Mouse (Mus musculus) heart, embryonic 13.5 days (tissue): Measurements from ENCODE around the gene Tacc2. TPM values are rescaled to one million over a fixed set of nuclear protein-coding genes. Genes with fewer than 3 reads are reported as not detected.

Source experiments
- ATAC-seq: fragments of 200-750 bp; cut with Nextera tagmentation; 2 replicates; pipeline ENCODE4 v1.8.0; 2017; ENCODE audit warnings: moderate TSS enrichment; ENCODE audit not compliant: insufficient number of reproducible peaks, low FRiP score, low TSS enrichment; ENCODE audit errors: extremely low read depth
- H3K27ac ChIP-seq: fragments of 300-500 bp; sonication (generic); replicated peaks from 2 replicates; pipeline ENCODE4 v1.5.1; 2015; ENCODE audit warnings: moderate library complexity, mild to moderate bottlenecking, inconsistent platforms
- H3K27me3 ChIP-seq: fragments of 300-500 bp; sonication (generic); replicated peaks from 2 replicates; pipeline ENCODE4 v1.6.1; 2015; ENCODE audit warnings: mild to moderate bottlenecking, inconsistent platforms
- H3K36me3 ChIP-seq: fragments of 300-500 bp; sonication (generic); 2 replicates; pipeline ENCODE4 v1.6.1; 2015; ENCODE audit warnings: mild to moderate bottlenecking, inconsistent platforms
- H3K4me1 ChIP-seq: fragments of 300-500 bp; sonication (generic); 2 replicates; pipeline ENCODE4 v1.6.1; 2015; ENCODE audit warnings: inconsistent platforms
- H3K4me2 ChIP-seq: fragments of 300-500 bp; sonication (generic); 2 replicates; pipeline ENCODE4 v1.6.1; 2015; ENCODE audit warnings: inconsistent platforms, mild to moderate bottlenecking, moderate library complexity
- H3K4me3 ChIP-seq: fragments of 300-500 bp; sonication (generic); 2 replicates; pipeline ENCODE4 v1.5.1; 2015; ENCODE audit warnings: moderate library complexity, mild to moderate bottlenecking, inconsistent platforms
- H3K9ac ChIP-seq: fragments of 300-500 bp; sonication (generic); 2 replicates; pipeline ENCODE4 v1.6.1; 2015; ENCODE audit warnings: inconsistent platforms, mild to moderate bottlenecking, moderate library complexity
- H3K9me3 ChIP-seq: fragments of 300-500 bp; sonication (generic); 2 replicates; pipeline ENCODE4 v1.6.1; 2016; ENCODE audit warnings: inconsistent platforms
- WGBS: fragments of 180-500 bp; shearing (Covaris S2); methylation state at CpG from one replicate; pipeline ENCODE4 v1.1.7; 2015; ENCODE audit warnings: mixed read lengths; 5-methylcytosine and 5-hydroxymethylcytosine counted together
- polyA plus RNA-seq: library from polyadenylated mRNA; unstranded; fragments of >200 nt; fragmentation: Nextera tagmentation; extraction: Ambion mirVana; gene quantifications from 2 replicates; pipeline ENCODE4 v1.2.1, GENCODE M21; 2015

The Tacc2 gene
- polyA plus RNA-seq, 1 experiment from 2014 or later = 42.5 TPM

GRCm38 (mm10) chr7:130709372-130710274, 132.4 kb downstream of the Tacc2 start:
- Histone ChIP-seq H3K27ac (peak overlapping the region; percentile 58), H3K4me3 (no peak overlapping the region), H3K9me3 (no peaks in the 10 kb centered on the region), H3K27me3 (no peaks in the 10 kb centered on the region), H3K9ac (peak overlapping the region; percentile 40; the same call in 1 of the 2 replicates), H3K4me1 (peaks cover 60% of the 10 kb centered on the region), H3K4me2 (peak overlapping the region; percentile 22; the same call in 1 of the 2 replicates), H3K36me3 (no peaks in the 10 kb centered on the region)
- no peak for ATAC-seq
- 38% methylated on average over 9 of the region's 9 CpGs for WGBS

DNA sequence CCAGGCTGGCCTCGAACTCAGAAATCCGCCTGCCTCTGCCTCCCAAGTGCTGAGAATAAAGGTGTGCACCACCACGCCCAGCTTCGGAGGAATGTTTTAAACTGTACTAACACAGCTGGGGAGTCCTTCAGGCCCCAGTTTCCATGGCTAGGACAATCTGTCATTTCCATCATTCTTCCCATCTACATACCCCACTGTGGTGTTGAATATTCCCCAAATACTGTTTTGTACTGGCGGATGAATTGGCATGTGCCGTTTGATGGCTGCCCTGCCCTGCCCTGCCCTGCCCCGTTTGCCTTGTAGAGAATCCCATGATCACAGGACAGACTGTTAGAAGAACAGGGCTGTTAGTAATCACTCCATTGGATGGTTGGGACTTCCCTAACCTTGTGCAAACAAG, 134.6 kb downstream of the Tacc2 start:
- no peaks in the 10 kb centered on the region for H3K27me3 ChIP-seq
- 88% methylated on average over 7 of the region's 7 CpGs for WGBS
- no peak for ATAC-seq

DNA sequence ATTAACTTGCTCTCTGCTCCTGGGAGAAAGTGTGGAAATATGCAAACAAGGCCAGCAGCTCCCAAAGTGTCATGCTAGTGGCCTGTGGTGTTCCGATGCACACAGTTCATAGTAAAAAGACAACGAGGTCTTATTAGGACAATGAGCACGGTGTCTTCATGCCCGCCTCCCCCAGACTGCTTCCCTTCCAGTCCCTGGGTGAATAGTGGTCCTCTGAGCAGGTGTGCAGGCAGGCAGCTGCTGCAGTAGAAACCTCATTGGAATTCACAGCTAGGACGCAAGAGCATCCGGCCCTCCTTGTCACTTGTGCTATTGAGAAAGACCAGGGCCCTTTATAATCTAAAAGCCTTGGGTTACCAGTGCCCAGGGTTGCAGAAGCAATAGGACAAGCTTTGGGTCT, 136.1 kb downstream of the Tacc2 start:
- Histone ChIP-seq H3K9me3 (no peaks in the 10 kb centered on the region), H3K9ac (no peak overlapping the region), H3K4me1 (peaks cover 39% of the 10 kb centered on the region), H3K27me3 (no peaks in the 10 kb centered on the region), H3K4me3 (no peak overlapping the region), H3K36me3 (peaks cover 28% of the 10 kb centered on the region), H3K27ac (0 out of 2 replicates have a peak overlapping the region, but pooled peaks have one; percentile 15), H3K4me2 (no peak overlapping the region)
- 45% methylated on average over 6 of the region's 6 CpGs for WGBS
- no peak for ATAC-seq

More for the DNA sequence above, 134.6 kb downstream of the Tacc2 start:
- H3K27ac ChIP-seq = no peak overlapping the region
- peaks cover 45% of the 10 kb centered on the region for H3K4me1 ChIP-seq
- no peak overlapping the region for H3K4me3 ChIP-seq
- no peak overlapping the region for H3K9ac ChIP-seq
- H3K36me3 ChIP-seq = peaks cover 13% of the 10 kb centered on the region
- H3K4me2 ChIP-seq = no peak overlapping the region
- H3K9me3 ChIP-seq = no peaks in the 10 kb centered on the region

- Histone ChIP-seq H3K36me3 (peaks cover 40% of the 10 kb centered on the region), H3K4me3 (no peak overlapping the region), H3K27me3 (no peaks in the 10 kb centered on the region), H3K27ac (no peak overlapping the region), H3K9ac (no peak overlapping the region), H3K9me3 (no peaks in the 10 kb centered on the region), H3K4me2 (no peak overlapping the region), H3K4me1 (peaks cover 35% of the 10 kb centered on the region)
- ATAC-seq = no peak
- WGBS = 88% methylated on average over 3 of the region's 3 CpGs
Observed at GRCm38 (mm10) chr7:130715467-130715866, 138.2 kb downstream of the Tacc2 start.

DNA sequence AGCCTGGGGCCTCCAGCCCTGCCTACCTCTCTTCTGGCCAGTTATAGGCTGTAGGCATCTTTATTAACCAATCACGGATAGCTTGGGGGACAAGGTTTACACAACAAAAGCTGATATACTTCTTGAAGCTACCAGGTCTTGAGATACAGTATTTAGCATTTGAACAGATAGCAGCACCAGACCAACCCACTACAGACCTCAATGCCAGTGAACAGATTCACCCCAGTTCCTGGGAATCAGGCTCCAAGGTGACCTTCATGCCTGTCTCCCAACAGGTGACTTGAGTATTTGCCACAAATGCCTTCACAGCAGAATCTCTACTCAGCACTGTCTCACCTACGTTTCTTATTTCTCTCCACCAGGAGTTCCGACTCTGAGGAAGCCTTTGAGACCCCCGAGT, 139.1 kb downstream of the Tacc2 start:
- 86% methylated on average over 4 of the region's 4 CpGs for WGBS
- Histone ChIP-seq H3K9me3 (no peaks in the 10 kb centered on the region), H3K27ac (no peak overlapping the region), H3K4me3 (no peak overlapping the region), H3K27me3 (no peaks in the 10 kb centered on the region), H3K4me2 (no peak overlapping the region), H3K36me3 (peaks cover 40% of the 10 kb centered on the region), H3K9ac (no peak overlapping the region), H3K4me1 (peaks cover 38% of the 10 kb centered on the region)
- ATAC-seq = no peak

DNA sequence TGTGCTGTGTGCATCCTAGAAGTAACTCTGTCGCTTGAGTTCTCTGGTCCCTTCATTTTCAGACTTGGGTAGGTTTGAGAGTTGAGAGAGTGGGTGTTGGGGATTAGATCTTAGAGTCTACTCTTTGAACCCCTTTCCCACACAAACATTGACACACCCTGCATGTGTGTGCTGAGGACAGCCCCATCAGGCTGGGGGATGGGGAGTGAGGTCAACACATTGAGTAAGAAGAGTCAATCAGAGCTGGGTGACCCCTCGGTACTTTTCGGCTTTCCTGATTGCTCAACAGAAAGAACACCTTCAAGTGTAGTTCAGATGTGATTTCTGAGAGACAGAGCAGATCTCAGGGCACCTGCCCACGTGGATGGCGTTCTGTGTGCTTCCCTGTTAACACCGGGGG, 139.8 kb downstream of the Tacc2 start:
- WGBS = 89% methylated on average over 6 of the region's 6 CpGs
- H3K9me3 ChIP-seq = no peaks in the 10 kb centered on the region
- H3K36me3 ChIP-seq = peaks cover 46% of the 10 kb centered on the region
- H3K27ac ChIP-seq = no peak overlapping the region
- H3K27me3 ChIP-seq = no peaks in the 10 kb centered on the region
- H3K9ac ChIP-seq = no peak overlapping the region
- H3K4me3 ChIP-seq = no peak overlapping the region
- peaks cover 43% of the 10 kb centered on the region for H3K4me1 ChIP-seq
- ATAC-seq = no peak
- no peak overlapping the region for H3K4me2 ChIP-seq

DNA sequence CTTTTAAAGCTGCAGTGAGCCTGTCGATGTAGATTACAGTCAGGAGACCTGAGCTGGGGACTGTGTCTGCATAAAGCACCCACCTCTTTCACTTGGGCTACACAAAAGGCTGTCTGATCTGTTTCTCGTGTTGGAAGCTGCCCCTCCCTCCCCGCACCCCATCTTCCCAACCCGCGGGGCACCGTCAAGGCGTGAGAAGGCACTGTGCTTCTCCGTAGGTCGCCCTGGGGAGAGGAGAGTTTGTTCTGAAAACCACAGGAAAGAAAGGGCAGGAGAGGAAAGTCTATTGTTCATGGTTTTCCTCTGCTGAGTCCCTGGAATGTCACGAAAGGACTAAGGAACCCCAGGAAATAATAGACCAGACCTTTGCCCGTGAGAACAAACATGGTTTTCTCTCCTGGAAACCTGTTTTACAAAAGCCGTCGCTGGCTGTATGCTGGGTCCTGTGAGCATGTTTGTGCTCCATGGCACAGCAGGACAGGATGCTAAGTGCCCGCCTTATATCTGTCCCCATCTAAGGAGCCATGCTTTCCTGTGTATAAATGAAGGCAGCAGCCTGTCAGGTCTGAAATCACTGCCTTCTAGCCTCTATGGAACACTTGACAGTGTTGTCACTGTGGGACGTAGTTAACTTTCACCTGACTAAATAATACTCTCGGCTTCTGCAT, 142.8 kb downstream of the Tacc2 start:
- Histone ChIP-seq H3K27ac (peak overlapping the region; percentile 65), H3K9ac (peak overlapping the region; percentile 48; the same call in 1 of the 2 replicates), H3K36me3 (peaks cover 67% of the 10 kb centered on the region), H3K4me3 (no peak overlapping the region), H3K27me3 (no peaks in the 10 kb centered on the region), H3K4me2 (no peak overlapping the region), H3K4me1 (peaks cover 37% of the 10 kb centered on the region), H3K9me3 (no peaks in the 10 kb centered on the region)
- no peak for ATAC-seq
- 39% methylated on average over 16 of the region's 16 CpGs for WGBS

DNA sequence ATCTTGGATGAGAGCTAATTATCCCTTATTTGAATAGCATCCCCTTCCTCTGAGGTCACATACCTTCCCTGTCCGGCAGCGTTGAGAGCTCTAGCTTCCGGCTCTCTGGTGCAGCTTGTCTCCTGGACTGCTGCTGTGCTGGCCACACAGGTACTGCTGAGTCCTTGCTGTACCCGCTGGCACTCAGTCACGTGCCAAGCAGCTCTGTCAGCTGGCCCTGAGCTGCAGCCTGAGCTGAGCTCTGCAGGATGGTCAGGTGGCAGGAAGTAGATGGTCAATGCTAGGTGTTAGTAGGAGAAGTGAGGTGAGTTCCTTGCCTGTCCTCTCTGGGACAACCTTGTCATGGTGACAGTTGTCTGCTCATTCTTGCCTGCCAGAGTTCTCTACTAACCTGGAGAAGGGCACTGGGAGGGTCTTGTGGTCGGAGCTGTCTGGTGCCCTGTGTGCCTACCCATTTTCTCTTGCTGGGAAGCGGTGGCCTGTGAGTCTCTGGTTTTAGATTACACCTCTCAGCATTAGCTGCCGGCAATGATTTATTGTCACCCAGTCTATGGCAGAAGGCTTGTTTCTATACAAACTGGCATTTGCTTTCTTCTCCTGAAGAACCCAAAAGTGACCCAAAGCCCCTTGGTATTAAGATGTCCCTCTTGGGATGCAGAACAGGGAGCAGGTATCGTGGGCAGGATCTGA, 143.6 kb downstream of the Tacc2 start:
- no peaks in the 10 kb centered on the region for H3K9me3 ChIP-seq
- H3K4me2 ChIP-seq = no peak overlapping the region
- H3K9ac ChIP-seq = no peak overlapping the region
- no peak for ATAC-seq
- 73% methylated on average over 9 of the region's 9 CpGs for WGBS
- H3K36me3 ChIP-seq = peaks cover 71% of the 10 kb centered on the region
- H3K27me3 ChIP-seq = no peaks in the 10 kb centered on the region
- H3K4me3 ChIP-seq = no peak overlapping the region
- peaks cover 40% of the 10 kb centered on the region for H3K4me1 ChIP-seq
- H3K27ac ChIP-seq = peak overlapping the region; percentile 65

DNA sequence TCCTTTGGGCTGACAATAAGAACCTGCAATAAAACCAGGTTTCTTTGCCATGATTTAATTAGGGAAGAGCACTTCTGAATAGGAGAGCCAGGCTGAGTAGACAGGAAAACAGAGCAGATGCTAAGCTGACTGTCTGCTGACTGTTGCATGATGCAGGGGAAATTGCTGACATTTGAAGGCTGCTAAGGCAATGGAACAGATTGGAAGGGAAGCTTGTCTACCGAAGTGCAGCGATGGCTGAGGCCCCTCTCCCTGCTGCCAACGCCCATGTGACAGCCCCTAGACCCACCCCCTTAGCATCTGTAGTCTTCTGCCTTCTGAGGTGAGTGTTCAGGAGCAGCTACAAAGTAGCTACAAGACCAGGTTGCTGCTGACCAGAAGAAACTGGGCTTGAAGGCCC, 148.9 kb downstream of the Tacc2 start:
- Histone ChIP-seq H3K4me3 (no peak overlapping the region), H3K36me3 (peaks cover 70% of the 10 kb centered on the region), H3K27ac (peak overlapping the region; percentile 55), H3K9me3 (no peaks in the 10 kb centered on the region), H3K4me2 (no peak overlapping the region), H3K9ac (no peak overlapping the region), H3K4me1 (peaks cover 44% of the 10 kb centered on the region), H3K27me3 (no peaks in the 10 kb centered on the region)
- WGBS = 45% methylated on average over 3 of the region's 3 CpGs
- no peak for ATAC-seq

DNA sequence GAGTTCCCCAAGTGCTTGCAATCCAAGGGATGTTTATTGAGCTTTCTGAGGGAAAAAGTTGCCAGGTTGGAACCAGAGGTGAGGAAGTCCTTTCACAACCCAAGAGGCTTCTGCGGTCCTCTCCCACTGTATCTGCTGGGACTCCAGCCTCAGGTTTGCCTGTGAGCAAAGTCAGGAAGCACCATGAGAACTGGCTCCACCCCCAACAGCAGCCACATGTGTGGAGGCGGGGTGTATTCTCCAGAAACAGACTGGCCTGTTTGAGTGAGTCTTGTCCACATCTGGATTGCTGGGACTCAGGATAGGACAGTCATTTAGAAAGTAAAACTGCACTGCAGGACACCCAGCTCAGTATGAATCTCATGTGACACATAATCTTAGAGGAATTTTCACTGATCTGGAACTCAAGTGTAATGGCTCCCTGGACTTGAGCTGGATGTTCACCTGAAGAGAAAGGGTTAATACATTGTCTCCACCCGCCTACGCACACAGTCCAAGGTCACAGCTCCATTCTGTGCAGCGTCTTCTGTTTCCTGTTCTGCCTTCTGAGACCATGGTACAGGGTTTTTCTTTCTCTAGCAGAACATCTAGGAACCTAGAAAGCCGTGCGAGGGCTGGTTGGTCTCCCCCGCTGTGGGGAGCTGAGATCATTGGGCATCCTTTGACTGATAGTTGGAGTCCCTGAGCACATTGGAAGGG, 149.6 kb downstream of the Tacc2 start:
- 43% methylated on average over 8 of the region's 8 CpGs for WGBS
- H3K36me3 ChIP-seq = peaks cover 72% of the 10 kb centered on the region

More for the DNA sequence above, 149.6 kb downstream of the Tacc2 start:
- H3K9ac ChIP-seq = no peak overlapping the region
- H3K27ac ChIP-seq = peak overlapping the region; percentile 55
- H3K4me3 ChIP-seq = 0 out of 2 replicates have a peak overlapping the region, but pooled peaks have one; percentile 1
- no peak for ATAC-seq
- H3K27me3 ChIP-seq = no peaks in the 10 kb centered on the region
- peak overlapping the region; percentile 12; the same call in 1 of the 2 replicates for H3K4me2 ChIP-seq
- H3K4me1 ChIP-seq = peaks cover 38% of the 10 kb centered on the region
- no peaks in the 10 kb centered on the region for H3K9me3 ChIP-seq
